27 mouse cellular contexts compared by ENCODE assay signal in genomic region chr3:65960291-65960945, GRCm38 (mm10). TPM values are rescaled to one million over a fixed set of nuclear protein-coding genes. Genes with fewer than 3 reads are reported as not detected.
A peak's percentile ranks its signal among the peaks of the same experiment; 100 is the strongest.
DNase-seq lines count a peak whose midpoint lies in the region; ATAC-seq and TF ChIP-seq lines count a peak whose summit lies in the region.
"Had no signal": no experiment of that assay in that cellular context is flagged by ENCODE, and none has a peak within 500 bp of the region (broad histone marks: within the 10 kb centered on the region; RNA-seq: fewer than 3 reads in every experiment).

No protein-coding gene starts in this region.

- peak overlapping the region; percentile 71 for H3K27ac ChIP-seq in heart, embryonic 11.5 days (ENCODE audit: low read depth, low read length)
- H3K27ac ChIP-seq in MEL (ENCODE audit: control insufficient read depth, low read depth, low read length), result peak overlapping the region; percentile 93
- H3K27ac ChIP-seq in liver, embryonic 14.5 days, result peak overlapping the region; percentile 96
- H3K27ac ChIP-seq: embryonic facial prominence, embryonic 13.5 days; heart, embryonic 15.5 days; intestine, embryonic 15.5 days; limb, embryonic 13.5 days; neural tube, embryonic 15.5 days; stomach, postnatal 0 days had no signal

- no peak overlapping the region for H3K4me3 ChIP-seq in heart, embryonic 11.5 days (ENCODE audit: low read depth, low read length)
- peak overlapping the region in 1 of 2 experiments; percentile 0; a peak in 1 of 4 replicates for H3K4me3 ChIP-seq in MEL (ENCODE audit: control insufficient read depth in 1 of 2, insufficient read depth in 1 of 2, low read depth in 2 of 2, low read length in 2 of 2)
- peak overlapping the region in 1 of 2 experiments; percentile 7; a peak in 2 of 4 replicates for H3K4me3 ChIP-seq in liver, embryonic 14.5 days (ENCODE audit: insufficient read depth in 1 of 2, low read depth in 2 of 2, low read length in 2 of 2)
- H3K4me3 ChIP-seq: embryonic facial prominence, embryonic 13.5 days; heart, embryonic 15.5 days; hindbrain, embryonic 10.5 days; intestine, embryonic 15.5 days; limb, embryonic 13.5 days; neural tube, embryonic 15.5 days had no signal

- no peak for TF ChIP-seq RAD21 in MEL (IDR thresholded peaks at IDR 0.05; ENCODE audit: low read depth, low read length)

- no peak overlapping the region for H3K9ac ChIP-seq in heart, embryonic 11.5 days (ENCODE audit: low read depth, low read length)
- H3K9ac ChIP-seq in MEL (ENCODE audit: control insufficient read depth, low read depth, low read length, poor library complexity, severe bottlenecking), result peak overlapping the region; percentile 31; the same call in 1 of the 2 replicates
- peak overlapping the region; percentile 51 for H3K9ac ChIP-seq in liver, embryonic 14.5 days (replicated peaks)
- H3K9ac ChIP-seq: embryonic facial prominence, embryonic 13.5 days; heart, embryonic 15.5 days; intestine, embryonic 15.5 days; limb, embryonic 13.5 days; lung, embryonic 14.5 days; neural tube, embryonic 15.5 days had no signal

- H3K27me3 ChIP-seq in heart, embryonic 11.5 days (ENCODE audit: control insufficient read depth, insufficient read depth, low read length), result no peaks in the 10 kb centered on the region
- H3K27me3 ChIP-seq in MEL (ENCODE audit: control insufficient read depth in 1 of 2, insufficient read depth in 2 of 2, low read length in 2 of 2), result no peaks in the 10 kb centered on the region
- H3K27me3 ChIP-seq in liver, embryonic 14.5 days (ENCODE audit: control insufficient read depth, insufficient read depth, low read length), result no peaks in the 10 kb centered on the region
- H3K27me3 ChIP-seq: embryonic facial prominence, embryonic 13.5 days; heart, embryonic 15.5 days; intestine, embryonic 15.5 days; limb, embryonic 13.5 days; neural tube, embryonic 15.5 days had no signal

- 85% methylated on average over 5 of the region's 5 CpGs for WGBS in heart, embryonic 11.5 days (ENCODE audit: insufficient replicate concordance)
- WGBS in liver, embryonic 14.5 days (ENCODE audit: insufficient replicate concordance), result 32% methylated on average over 5 of the region's 5 CpGs

- no peak for TF ChIP-seq POLR2A in MEL (IDR thresholded peaks at IDR 0.05; ENCODE audit: control insufficient read depth in 1 of 2, insufficient read depth in 1 of 2, low read depth in 1 of 2, low read length in 2 of 2, poor library complexity in 1 of 2)

- H3K4me1 ChIP-seq in heart, embryonic 11.5 days (ENCODE audit: control insufficient read depth, insufficient read depth, low read length), result peaks cover 12% of the 10 kb centered on the region
- H3K4me1 ChIP-seq in MEL (ENCODE audit: control insufficient read depth in 1 of 2, insufficient read depth in 2 of 2, low read length in 2 of 2), result peaks cover 34 to 38% of the 10 kb centered on the region in 2 experiments
- H3K4me1 ChIP-seq in liver, embryonic 14.5 days (replicated peaks; ENCODE audit: control insufficient read depth in 2 of 2, insufficient read depth in 2 of 2, low read length in 1 of 2), result peaks cover 48 to 49% of the 10 kb centered on the region in 2 experiments

- H3K79me2 ChIP-seq in MEL (ENCODE audit: control insufficient read depth, insufficient read depth, low read length, poor library complexity), result peaks cover 31% of the 10 kb centered on the region

- TF ChIP-seq CTCF in MEL (IDR thresholded peaks at IDR 0.05 in 2 of 3, conservative IDR thresholded peaks at IDR 0.05 in 1 of 3; ENCODE audit: control insufficient read depth in 1 of 3, insufficient read depth in 1 of 3, low read depth in 2 of 3, low read length in 3 of 3, poor library complexity in 1 of 3, severe bottlenecking in 1 of 3), result no peak
- no peak for TF ChIP-seq CTCF in liver, embryonic 14.5 days (IDR thresholded peaks at IDR 0.05; ENCODE audit: low read depth)

- peaks cover 9% of the 10 kb centered on the region for H3K36me3 ChIP-seq in heart, embryonic 11.5 days (ENCODE audit: control insufficient read depth, insufficient read depth, low read length)
- H3K36me3 ChIP-seq in MEL (ENCODE audit: control insufficient read depth in 1 of 2, insufficient read depth in 2 of 2, low read length in 2 of 2), result peaks cover 12 to 52% of the 10 kb centered on the region in 2 experiments
- H3K36me3 ChIP-seq in liver, embryonic 14.5 days (replicated peaks; ENCODE audit: control insufficient read depth, insufficient read depth, low read depth), result peaks cover 14% of the 10 kb centered on the region

- no peak overlapping the region for H3K4me2 ChIP-seq in heart, embryonic 11.5 days
- H3K4me2 ChIP-seq in liver, embryonic 14.5 days (ENCODE audit: low read depth), result peak overlapping the region; percentile 96
- H3K4me2 ChIP-seq: embryonic facial prominence, embryonic 13.5 days; heart, embryonic 15.5 days; intestine, embryonic 15.5 days; neural tube, embryonic 15.5 days had no signal

- H3K9me3 ChIP-seq in heart, embryonic 11.5 days (replicated peaks; ENCODE audit: control insufficient read depth, low read length), result no peaks in the 10 kb centered on the region
- no peaks in the 10 kb centered on the region for H3K9me3 ChIP-seq in MEL (replicated peaks; ENCODE audit: insufficient read depth, low read length)
- no peaks in the 10 kb centered on the region for H3K9me3 ChIP-seq in liver, embryonic 14.5 days (ENCODE audit: control insufficient read depth, low read length)
- H3K9me3 ChIP-seq: embryonic facial prominence, embryonic 13.5 days; heart, embryonic 15.5 days; hindbrain, embryonic 10.5 days; intestine, embryonic 15.5 days; limb, embryonic 13.5 days; midbrain, embryonic 10.5 days; neural tube, embryonic 15.5 days had no signal

- ATAC-seq in heart, embryonic 11.5 days (replicated peaks; ENCODE audit: insufficient number of reproducible peaks, low FRiP score, low TSS enrichment), result no peak
- ATAC-seq in liver, embryonic 14.5 days (ENCODE audit: insufficient read depth), result no peak
- ATAC-seq in cerebellum, adult (ENCODE audit: insufficient number of reproducible peaks, low FRiP score, low TSS enrichment), result no peak
- ATAC-seq: forebrain, embryonic 16.5 days; hindbrain, embryonic 16.5 days; intestine, embryonic 15.5 days had no signal

- DNase-seq in heart, postnatal 4 days, result no peak
- peak; percentile 91 for DNase-seq in 416B (ENCODE audit: low read depth)
- DNase-seq in MEL (ENCODE audit: low read depth, low spot score), result peak; percentile 85
- DNase-seq in liver, embryonic 14.5 days (ENCODE audit: low read depth in 3 of 3, low spot score in 3 of 3), result no peak
- DNase-seq in right cerebral cortex, adult 2 months (ENCODE audit: low spot score in 2 of 2), result no peak
- DNase-seq in spleen, postnatal 4 days (ENCODE audit: low spot score in 2 of 2), result no peak
- DNase-seq: adrenal gland, adult 2 months; cerebellum, adult 18-20 months; cerebellum, postnatal 14 days; embryo, embryonic 11 days; gastrocnemius, postnatal 10 days; kidney, adult 8-10 months; kidney, postnatal 36 days; lung, embryonic 14.5 days; thymus, postnatal 14 days had no signal

- peak; percentile 89 to 92 for TF ChIP-seq EP300 in MEL (IDR thresholded peaks at IDR 0.05; ENCODE audit: low read depth in 1 of 2, low read length in 2 of 2)
- peak; percentile 71 for TF ChIP-seq EP300 in liver, embryonic 14.5 days (IDR thresholded peaks at IDR 0.05; ENCODE audit: low read depth)

TF ChIP-seq in MEL, 35 proteins besides CTCF, POLR2A, EP300 and RAD21 (continues in another document):
- TF ChIP-seq RCOR1 (IDR thresholded peaks at IDR 0.05; ENCODE audit: low read depth, low read length) (peak; percentile 64; the same call in 1 of the 2 replicates), TBP (IDR thresholded peaks at IDR 0.05; ENCODE audit: low read depth, low read length) (no peak), GATA1 (IDR thresholded peaks at IDR 0.05; ENCODE audit: low read depth, low read length) (peak; percentile 96), MYB (IDR thresholded peaks at IDR 0.05; ENCODE audit: low read depth, low read length) (0 out of 2 replicates have a peak, but pooled peaks have one; percentile 18), ETS1 (IDR thresholded peaks at IDR 0.05; ENCODE audit: low read depth, low read length) (peak; percentile 94), POLR2AphosphoS2 (IDR thresholded peaks at IDR 0.05; ENCODE audit: low read length) (no peak), MEF2A (IDR thresholded peaks at IDR 0.05; ENCODE audit: extremely low read depth, insufficient replicate concordance, low read depth, low read length, poor library complexity, severe bottlenecking) (no peak), NELFE (IDR thresholded peaks at IDR 0.05; ENCODE audit: low read depth, low read length) (no peak), JUND (IDR thresholded peaks at IDR 0.05; ENCODE audit: low read depth, low read length) (no peak), UBTF (IDR thresholded peaks at IDR 0.05; ENCODE audit: borderline replicate concordance, insufficient read depth, low read depth, low read length) (no peak), MAZ (IDR thresholded peaks at IDR 0.05; ENCODE audit: low read depth, low read length) (no peak), CHD2 (IDR thresholded peaks at IDR 0.05; ENCODE audit: low read length) (no peak), ZNF384 (IDR thresholded peaks at IDR 0.05; ENCODE audit: low read depth, low read length) (peak; percentile 54; the same call in 1 of the 2 replicates), SMC3 (IDR thresholded peaks at IDR 0.05; ENCODE audit: low read depth, low read length) (no peak), CHD1 (IDR thresholded peaks at IDR 0.05; ENCODE audit: low read depth, low read length) (no peak), E2F4 (IDR thresholded peaks at IDR 0.05; ENCODE audit: borderline replicate concordance, low read depth, low read length) (no peak), SIN3A (IDR thresholded peaks at IDR 0.05; ENCODE audit: low read length) (peak; percentile 88), KAT2A (conservative IDR thresholded peaks at IDR 0.05; ENCODE audit: low read depth, low read length) (no peak), ZMIZ1 (IDR thresholded peaks at IDR 0.05; ENCODE audit: low read depth, low read length) (no peak), ZKSCAN1 (IDR thresholded peaks at IDR 0.05; ENCODE audit: low read depth, low read length) (no peak), GABPA (IDR thresholded peaks at IDR 0.05; ENCODE audit: low read depth, low read length) (no peak), USF2 (IDR thresholded peaks at IDR 0.05; ENCODE audit: borderline replicate concordance in 1 of 2, insufficient read depth in 1 of 2, low read depth in 1 of 2, low read length in 2 of 2) (no peak), POLR2AphosphoS5 (IDR thresholded peaks at IDR 0.05; ENCODE audit: borderline replicate concordance, low read depth, low read length) (no peak)

RNA-seq across cellular contexts. Expression of gene Ccnl1, which starts 2.4 kb away (rescaled TPM):
- polyA plus RNA-seq in heart, embryonic 11.5 days (2014; fragmentation: Nextera tagmentation; extraction: Ambion mirVana), result 91.5 and 97.7 TPM in 2 replicates
- total RNA-seq in heart, postnatal 4 days (2021), result 10 to 100 TPM; 43.3 to 49.6 TPM
- total RNA-seq in MEL (2012; rRNA removed), result 20.1 and 20.5 TPM in 2 replicates
- polyA plus RNA-seq in MEL (2012; ENCODE audit: insufficient read depth in 1 of 2, insufficient read length in 2 of 2, low read depth in 1 of 2, low replicate concordance in 2 of 2, missing spikeins in 1 of 2), result 10 to 100 TPM in 1 of 2 experiments, not detected in 1; 56.5 TPM
- 29.9 and 45.9 TPM in 2 replicates for polyA plus RNA-seq in liver, embryonic 14.5 days (2012; rRNA removed)
- 41.6 and 44.2 TPM in 2 replicates for polyA plus RNA-seq in liver, embryonic 14.5 days (2014; fragmentation: Nextera tagmentation; extraction: Ambion mirVana)

Comparison
In these comparisons a context has a peak if more than half of its experiments do, and no peak if none do; other contexts are left out.
1. DNase-seq: peak in 416B (single experiment) and MEL (single experiment); none in heart, postnatal 4 days (single experiment), liver, embryonic 14.5 days (0 of 3), right cerebral cortex, adult 2 months (0 of 2) and spleen, postnatal 4 days (0 of 2).
2. Peak in every context shown above with its lines, with median percentiles within 50 percentile points of each other: H3K27ac ChIP-seq.